Mouse (Mus musculus): Measurements from ENCODE around the gene Nln. TPM values are rescaled to one million over a fixed set of nuclear protein-coding genes. Genes with fewer than 3 reads are reported as not detected.
A peak's percentile ranks its signal among the peaks of the same experiment; 100 is the strongest.

Nln gene
- polyA plus RNA-seq (2015; fragmentation: Nextera tagmentation; extraction: Ambion mirVana): 66.1 and 70.8 TPM in 2 replicates

GRCm38 (mm10) chr13:104109288-104109815, at the start of gene Nln, which contains the start of gene Sgtb:
TSS of gene Nln (minus strand) at chr13:104109614.
TSS of gene Sgtb (plus strand) at chr13:104109741.
- ATAC-seq (replicated peaks): peak; percentile 96
- no peaks in the 10 kb centered on the region for H3K9me3 ChIP-seq
- peak within 1 kb of the TSS; percentile 81 for H3K4me3 ChIP-seq
- H3K27me3 ChIP-seq (replicated peaks): no peaks in the 10 kb centered on the region
- peak within 1 kb of the TSS; percentile 84 for H3K4me2 ChIP-seq
- H3K36me3 ChIP-seq (replicated peaks): no peaks in the 10 kb centered on the region
- H3K4me1 ChIP-seq: peaks cover 29% of the 10 kb centered on the region
- under 1% methylated on average over 36 of the region's 44 CpGs for WGBS
- H3K27ac ChIP-seq: peak within 1 kb of the TSS; percentile 86
- peak within 1 kb of the TSS; percentile 76 for H3K9ac ChIP-seq

GRCm38 (mm10) chr13:104155686-104156085, 46.3 kb upstream of the Nln start:
- no peaks in the 10 kb centered on the region for H3K9me3 ChIP-seq
- no peaks in the 10 kb centered on the region for H3K4me1 ChIP-seq
- no peak overlapping the region for H3K9ac ChIP-seq
- no peak for ATAC-seq (replicated peaks)
- no peak overlapping the region for H3K4me2 ChIP-seq
- H3K36me3 ChIP-seq (replicated peaks): peaks cover 10% of the 10 kb centered on the region; the same call in 1 of the 2 replicates
- no peak overlapping the region for H3K27ac ChIP-seq
- no peak overlapping the region for H3K4me3 ChIP-seq
- 97% methylated on average over 1 of the region's 1 CpGs for WGBS
- no peaks in the 10 kb centered on the region for H3K27me3 ChIP-seq (replicated peaks)

DNA sequence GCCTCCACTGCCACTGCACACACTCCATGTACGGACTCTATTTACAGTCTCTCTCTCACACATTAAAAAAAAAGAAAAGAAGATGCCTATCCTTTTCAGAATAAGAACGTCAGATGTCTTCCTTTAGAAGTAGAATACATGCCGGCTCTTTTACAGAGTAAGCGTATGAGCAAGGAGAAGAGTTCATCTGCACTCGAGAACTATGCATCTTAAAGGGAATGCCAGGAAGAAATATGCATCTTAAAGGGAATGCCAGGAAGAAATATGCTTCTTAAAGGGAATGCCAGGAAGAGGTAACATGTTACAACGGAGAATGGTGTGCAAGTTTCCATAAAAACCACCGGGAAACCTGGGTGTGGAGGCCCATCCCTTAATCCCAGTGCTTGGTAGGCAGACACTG, 45.7 kb upstream of the Nln start:
- Histone ChIP-seq H3K9me3 (no peaks in the 10 kb centered on the region), H3K27ac (no peak overlapping the region), H3K4me2 (no peak overlapping the region), H3K9ac (no peak overlapping the region), H3K4me1 (no peaks in the 10 kb centered on the region), H3K36me3 (replicated peaks) (peaks cover 7% of the 10 kb centered on the region; the same call in 1 of the 2 replicates), H3K27me3 (replicated peaks) (no peaks in the 10 kb centered on the region), H3K4me3 (no peak overlapping the region)
- ATAC-seq (replicated peaks): no peak
- WGBS: 95% methylated on average over 7 of the region's 7 CpGs

DNA sequence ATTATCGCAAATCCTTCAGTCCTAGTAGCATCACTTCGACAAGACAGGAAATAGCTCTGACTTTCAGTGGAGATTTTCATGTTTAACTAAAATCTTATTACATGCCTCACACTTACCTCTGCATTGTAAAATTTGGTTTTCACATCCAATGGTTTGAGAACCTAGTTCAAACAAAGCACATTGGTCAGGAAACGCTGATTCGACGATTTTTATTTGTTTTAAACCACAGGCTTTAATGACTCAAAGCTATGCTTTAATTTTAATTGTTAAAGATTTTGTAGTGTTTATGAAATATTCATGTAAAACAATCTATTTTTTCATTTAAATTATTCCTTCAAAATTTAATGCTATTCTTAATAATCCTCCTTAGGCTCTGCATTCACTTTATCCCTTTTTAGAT, 44.8 kb upstream of the Nln start:
- no peak for ATAC-seq (replicated peaks)
- H3K36me3 ChIP-seq (replicated peaks): 0 out of 2 replicates have a peak, but pooled peaks cover 6% of the 10 kb centered on the region

GRCm38 (mm10) chr13:104145646-104146045, 36.2 kb upstream of the Nln start:
- Histone ChIP-seq H3K4me3 (no peak overlapping the region), H3K9me3 (no peaks in the 10 kb centered on the region), H3K27me3 (replicated peaks) (no peaks in the 10 kb centered on the region), H3K27ac (no peak overlapping the region), H3K36me3 (replicated peaks) (peaks cover 26% of the 10 kb centered on the region), H3K4me1 (no peaks in the 10 kb centered on the region), H3K4me2 (no peak overlapping the region), H3K9ac (no peak overlapping the region)
- ATAC-seq (replicated peaks): no peak
- WGBS: 91% methylated on average over 3 of the region's 3 CpGs

More for the DNA sequence above, 44.8 kb upstream of the Nln start:
- no peaks in the 10 kb centered on the region for H3K4me1 ChIP-seq
- H3K27me3 ChIP-seq (replicated peaks): no peaks in the 10 kb centered on the region
- H3K4me3 ChIP-seq: no peak overlapping the region
- H3K4me2 ChIP-seq: no peak overlapping the region
- H3K9ac ChIP-seq: no peak overlapping the region
- WGBS: 96% methylated on average over 5 of the region's 5 CpGs
- H3K9me3 ChIP-seq: no peaks in the 10 kb centered on the region
- no peak overlapping the region for H3K27ac ChIP-seq

GRCm38 (mm10) chr13:104144871-104145270, 35.5 kb upstream of the Nln start:
- Histone ChIP-seq H3K4me3 (no peak overlapping the region), H3K4me1 (no peaks in the 10 kb centered on the region), H3K27ac (no peak overlapping the region), H3K9ac (no peak overlapping the region), H3K4me2 (no peak overlapping the region), H3K36me3 (replicated peaks) (peaks cover 33% of the 10 kb centered on the region), H3K9me3 (no peaks in the 10 kb centered on the region), H3K27me3 (replicated peaks) (no peaks in the 10 kb centered on the region)
- ATAC-seq (replicated peaks): no peak
- WGBS: 72% methylated on average over 9 of the region's 9 CpGs

GRCm38 (mm10) chr13:104139369-104140209, 30.2 kb upstream of the Nln start:
- WGBS: 39% methylated on average over 13 of the region's 13 CpGs
- peak; percentile 71; the same call in 1 of the 2 replicates for ATAC-seq (replicated peaks)
- Histone ChIP-seq H3K36me3 (replicated peaks) (peaks cover 44% of the 10 kb centered on the region), H3K9ac (no peak overlapping the region), H3K27ac (no peak overlapping the region), H3K4me2 (no peak overlapping the region), H3K4me3 (no peak overlapping the region), H3K9me3 (no peaks in the 10 kb centered on the region), H3K27me3 (replicated peaks) (no peaks in the 10 kb centered on the region), H3K4me1 (no peaks in the 10 kb centered on the region)

DNA sequence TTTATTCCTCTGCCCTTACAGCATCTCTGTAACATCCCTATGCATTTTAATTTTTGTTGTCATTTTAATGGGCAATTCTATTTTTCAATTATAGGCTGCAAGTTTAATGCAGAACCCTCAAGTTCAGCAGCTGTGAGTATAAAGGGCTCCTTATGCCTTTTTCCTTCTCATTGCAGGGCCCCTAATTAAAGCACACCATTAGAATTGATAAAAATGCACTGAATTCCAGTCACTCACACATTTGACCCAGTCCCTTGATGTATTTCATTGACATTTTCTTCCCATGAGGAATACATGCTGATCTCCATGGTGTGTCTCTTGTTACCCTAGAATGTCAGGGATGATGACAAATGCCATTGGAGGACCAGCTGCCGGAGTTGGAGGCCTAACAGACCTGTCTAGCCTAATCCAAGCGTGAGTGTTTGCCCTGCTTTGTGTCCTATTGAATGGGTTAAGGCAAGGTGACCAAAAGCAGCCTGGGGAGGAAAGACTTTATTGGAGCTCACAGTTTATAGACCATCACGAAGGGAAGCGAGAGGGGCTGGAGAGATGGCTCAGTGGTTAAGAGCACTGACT, 25.2 kb upstream of the Nln start:
- 52% methylated on average over 4 of the region's 4 CpGs for WGBS
- Histone ChIP-seq H3K4me2 (no peak overlapping the region), H3K27me3 (replicated peaks) (no peaks in the 10 kb centered on the region), H3K4me1 (no peaks in the 10 kb centered on the region), H3K36me3 (replicated peaks) (peaks cover 54% of the 10 kb centered on the region), H3K4me3 (no peak overlapping the region), H3K9me3 (no peaks in the 10 kb centered on the region), H3K9ac (no peak overlapping the region), H3K27ac (no peak overlapping the region)
- no peak for ATAC-seq (replicated peaks)

DNA sequence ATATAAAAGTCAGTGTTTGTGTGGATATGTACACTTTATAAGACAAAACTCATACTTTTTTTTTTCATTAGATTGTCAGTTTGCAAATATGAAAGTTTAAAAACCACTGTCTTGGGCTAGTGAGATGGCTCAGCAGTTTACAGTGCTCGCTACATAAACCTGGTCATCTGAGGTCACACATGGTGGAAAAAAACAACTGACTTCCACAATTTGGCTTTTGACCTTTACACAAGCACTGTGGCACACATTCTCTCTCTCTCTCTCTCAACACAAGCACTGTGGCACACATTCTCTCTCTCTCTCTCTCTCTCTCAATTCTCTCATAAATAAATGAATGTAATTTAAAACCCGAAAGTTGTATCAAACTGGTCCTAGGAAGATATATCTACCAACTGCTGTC, 23.1 kb upstream of the Nln start:
- H3K27me3 ChIP-seq (replicated peaks): no peaks in the 10 kb centered on the region
- no peak for ATAC-seq (replicated peaks)
- no peaks in the 10 kb centered on the region for H3K9me3 ChIP-seq
- H3K36me3 ChIP-seq (replicated peaks): peaks cover 49% of the 10 kb centered on the region
- no peaks in the 10 kb centered on the region for H3K4me1 ChIP-seq
- 97% methylated on average over 2 of the region's 2 CpGs for WGBS
- no peak overlapping the region for H3K9ac ChIP-seq
- no peak overlapping the region for H3K27ac ChIP-seq
- no peak overlapping the region for H3K4me2 ChIP-seq
- no peak overlapping the region for H3K4me3 ChIP-seq

- 91% methylated on average over 20 of the region's 20 CpGs for WGBS
- H3K4me3 ChIP-seq: no peak overlapping the region
- ATAC-seq (replicated peaks): no peak
- H3K4me2 ChIP-seq: no peak overlapping the region
- H3K9ac ChIP-seq: no peak overlapping the region
- no peaks in the 10 kb centered on the region for H3K4me1 ChIP-seq
- no peaks in the 10 kb centered on the region for H3K9me3 ChIP-seq
- H3K27me3 ChIP-seq (replicated peaks): no peaks in the 10 kb centered on the region
- H3K36me3 ChIP-seq (replicated peaks): peaks cover 13% of the 10 kb centered on the region
- no peak overlapping the region for H3K27ac ChIP-seq
Observed at GRCm38 (mm10) chr13:104123662-104124381, 14.4 kb upstream of the Nln start.

DNA sequence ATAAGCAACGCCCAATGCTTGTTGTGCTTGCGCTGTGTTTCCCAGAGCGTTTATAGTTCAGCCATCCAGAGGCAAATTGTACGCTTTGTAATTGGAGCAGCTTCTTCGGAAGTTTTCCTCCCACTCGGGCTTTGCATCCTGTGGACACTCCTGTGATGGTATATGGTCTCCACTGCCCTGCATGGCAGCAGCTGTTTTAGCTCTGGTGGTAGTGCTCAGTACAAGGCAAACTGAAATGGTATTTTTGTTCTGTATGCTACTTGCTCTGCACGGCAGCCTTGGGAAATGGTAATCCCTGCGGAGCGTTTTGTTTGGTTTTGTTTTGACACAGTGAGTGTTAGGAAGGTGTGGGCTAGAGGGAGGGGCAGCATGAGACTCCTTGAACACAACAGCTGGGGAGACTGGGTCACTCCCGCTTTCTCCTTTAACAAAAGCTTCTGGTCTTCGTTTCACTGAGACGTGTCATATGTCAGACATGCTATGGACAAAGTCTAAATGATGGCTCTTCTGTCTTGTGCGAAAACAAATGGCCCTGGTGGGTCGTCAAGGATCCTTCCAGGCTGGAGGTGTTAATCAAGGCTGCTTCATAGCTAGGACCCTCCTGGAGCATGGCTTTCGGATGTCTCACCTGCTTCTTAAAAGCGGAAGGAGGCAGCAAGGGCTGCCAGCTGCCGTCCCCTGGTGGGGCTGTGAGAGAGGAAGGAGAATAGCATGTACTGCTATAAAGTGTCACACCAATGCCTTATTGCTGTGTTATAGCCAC, 12.8 kb upstream of the Nln start:
- Histone ChIP-seq H3K4me3 (no peak overlapping the region), H3K36me3 (replicated peaks) (peaks cover 20% of the 10 kb centered on the region), H3K9me3 (no peaks in the 10 kb centered on the region), H3K27me3 (replicated peaks) (no peaks in the 10 kb centered on the region), H3K4me1 (no peaks in the 10 kb centered on the region), H3K27ac (no peak overlapping the region), H3K9ac (no peak overlapping the region), H3K4me2 (no peak overlapping the region)
- no peak for ATAC-seq (replicated peaks)
- 65% methylated on average over 17 of the region's 17 CpGs for WGBS

Measured in midbrain, embryonic 15.5 days (tissue).